Mouse (Mus musculus) G1E (cell line): ENCODE data around the gene Slit2.

Experiments
- CTCF ChIP-seq: IDR thresholded peaks from 2 replicates; pipeline ENCODE4 v1.5.1; 2012; ENCODE audit warnings: low read depth, low read length, inconsistent platforms, mixed read lengths
- GATA1 ChIP-seq: IDR thresholded peaks from 2 replicates; pipeline ENCODE4 v1.6.1; 2012; ENCODE audit warnings: borderline replicate concordance, low read length, inconsistent platforms, mixed read lengths
- GATA2 ChIP-seq: IDR thresholded peaks from 2 replicates; pipeline ENCODE4 v1.6.1; 2012; ENCODE audit warnings: low read depth, low read length, inconsistent platforms, borderline replicate concordance
- POLR2AphosphoS5 ChIP-seq: IDR thresholded peaks from 2 replicates; pipeline ENCODE4 v1.6.1; 2012; ENCODE audit warnings: low read depth, low read length, inconsistent platforms; ENCODE audit not compliant: insufficient replicate concordance
- TAL1 ChIP-seq: conservative IDR thresholded peaks from 2 replicates; pipeline ENCODE4 v1.6.1; 2012; ENCODE audit warnings: low read depth, low read length, inconsistent platforms, mixed read lengths

GRCm38 (mm10) chr5:48219624-48220155 lies 236.8 kb downstream of the Slit2 start:
- TF ChIP-seq CTCF = no peak
- TF ChIP-seq POLR2AphosphoS5 = no peak
- no peak for TF ChIP-seq GATA2
- TF ChIP-seq TAL1 = no peak
- no peak for TF ChIP-seq GATA1
